Mouse (Mus musculus) heart, postnatal 0 days (tissue): ENCODE measurements around the gene Sfxn3. TPM values are rescaled to one million over a fixed set of nuclear protein-coding genes. Genes with fewer than 3 reads are reported as not detected.

Experiments
- ATAC-seq: fragments of 200-750 bp; cut with Nextera tagmentation; 2 replicates; pipeline ENCODE4 v1.8.0; 2017; ENCODE audit warnings: low read depth, moderate number of reproducible peaks, moderate library complexity; ENCODE audit not compliant: insufficient read depth
- DNase-seq: peaks from one replicate; pipeline ENCODE4 v3.0.0-alpha.2; 2016; ENCODE audit warnings: low spot score
- H3K27ac ChIP-seq: fragments of 300-500 bp; sonication (generic); 2 replicates; pipeline ENCODE4 v1.5.1; 2014; ENCODE audit warnings: low read depth, mild to moderate bottlenecking
- H3K27me3 ChIP-seq: fragments of 300-500 bp; sonication (generic); 2 replicates; pipeline ENCODE4 v1.6.1; 2014; ENCODE audit warnings: low read length, mixed read lengths; ENCODE audit not compliant: control insufficient read depth, insufficient read depth
- H3K36me3 ChIP-seq: fragments of 300-500 bp; sonication (generic); replicated peaks from 2 replicates; pipeline ENCODE4 v1.6.1; 2014; ENCODE audit warnings: low read length, mixed read lengths; ENCODE audit not compliant: control insufficient read depth, insufficient read depth
- H3K4me1 ChIP-seq: fragments of 300-500 bp; sonication (generic); 2 replicates; pipeline ENCODE4 v1.6.1; 2014; ENCODE audit warnings: antibody characterized with exemption; ENCODE audit not compliant: control insufficient read depth, insufficient read depth
- H3K4me2 ChIP-seq: fragments of 300-500 bp; sonication (generic); 2 replicates; pipeline ENCODE4 v1.6.1; 2014; ENCODE audit warnings: low read depth, mild to moderate bottlenecking, low read length, moderate library complexity
- H3K4me3 ChIP-seq: fragments of 300-500 bp; sonication (generic); 2 replicates; pipeline ENCODE4 v1.5.1; 2014; ENCODE audit warnings: low read depth, low read length
- H3K9ac ChIP-seq: fragments of 300-500 bp; sonication (generic); replicated peaks from 2 replicates; pipeline ENCODE4 v1.6.1; 2014; ENCODE audit warnings: low read depth, low read length, mixed read lengths
- H3K9me3 ChIP-seq: fragments of 300-500 bp; sonication (generic); replicated peaks from 2 replicates; pipeline ENCODE4 v1.6.1; 2016; ENCODE audit warnings: low read length; ENCODE audit not compliant: control insufficient read depth
- CTCF ChIP-seq: IDR thresholded peaks from 2 replicates; pipeline ENCODE4 v1.5.1; 2016; ENCODE audit warnings: antibody characterized with exemption, control low read depth, low read depth
- EP300 ChIP-seq: IDR thresholded peaks from 2 replicates; pipeline ENCODE4 v1.6.1; 2016; ENCODE audit warnings: antibody characterized with exemption, low read depth
- WGBS: fragments of 180-500 bp; shearing (Covaris S2); extraction: QIAGEN DNeasy Blood & Tissue Kit; methylation state at CpG from one replicate; pipeline ENCODE4 v1.1.7; 2014; 5-methylcytosine and 5-hydroxymethylcytosine counted together
- polyA plus RNA-seq: library from polyadenylated mRNA; unstranded; fragments of >200 nt; fragmentation: Nextera tagmentation; extraction: Ambion mirVana; gene quantifications from 2 replicates; pipeline ENCODE4 v1.2.1, GENCODE M21; 2015
- total RNA-seq: library from RNA; depleted of rRNA; stranded (reverse); fragments of >200 nt; gene quantifications from 2 replicates; pipeline ENCODE4 v1.2.3, GENCODE M21; 2014; ENCODE audit warnings: low replicate concordance

Sfxn3 gene
- total and polyA plus RNA-seq, 2 experiments from 2014 or later = 12.4 to 12.8 TPM

DNA sequence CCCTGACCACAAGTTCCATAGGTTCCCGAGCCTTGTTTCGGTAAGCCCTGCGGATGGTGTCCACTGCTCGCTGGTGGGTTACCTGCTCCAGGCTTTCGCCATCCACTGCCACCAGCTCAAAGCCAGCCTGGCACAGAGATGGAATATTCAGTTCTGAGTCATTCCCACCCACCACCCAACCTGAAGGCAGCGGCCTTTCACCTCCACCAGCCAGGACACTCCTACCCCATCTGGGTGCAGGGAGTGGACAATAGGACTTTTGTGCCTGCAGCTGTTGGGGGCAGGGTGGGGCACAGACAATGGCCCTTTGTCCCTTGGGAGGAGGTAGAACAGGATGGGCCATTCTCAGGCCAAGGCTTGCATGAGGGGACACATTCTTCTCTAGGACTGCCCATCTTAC is 19.5 kb upstream of the Sfxn3 start:
- TF ChIP-seq EP300 (no peak), CTCF (no peak)
- H3K4me2 ChIP-seq = no peak overlapping the region
- WGBS = 89% methylated on average over 6 of the region's 6 CpGs
- H3K9ac ChIP-seq = no peak overlapping the region
- H3K36me3 ChIP-seq = peaks cover 44% of the 10 kb centered on the region
- H3K4me1 ChIP-seq = peaks cover 13% of the 10 kb centered on the region; the same call in 1 of the 2 replicates
- no peak overlapping the region for H3K4me3 ChIP-seq
- DNase-seq (no peak), ATAC-seq (no peak)
- H3K9me3 ChIP-seq = no peaks in the 10 kb centered on the region
- peak overlapping the region; percentile 73 for H3K27ac ChIP-seq
- no peaks in the 10 kb centered on the region for H3K27me3 ChIP-seq

DNA sequence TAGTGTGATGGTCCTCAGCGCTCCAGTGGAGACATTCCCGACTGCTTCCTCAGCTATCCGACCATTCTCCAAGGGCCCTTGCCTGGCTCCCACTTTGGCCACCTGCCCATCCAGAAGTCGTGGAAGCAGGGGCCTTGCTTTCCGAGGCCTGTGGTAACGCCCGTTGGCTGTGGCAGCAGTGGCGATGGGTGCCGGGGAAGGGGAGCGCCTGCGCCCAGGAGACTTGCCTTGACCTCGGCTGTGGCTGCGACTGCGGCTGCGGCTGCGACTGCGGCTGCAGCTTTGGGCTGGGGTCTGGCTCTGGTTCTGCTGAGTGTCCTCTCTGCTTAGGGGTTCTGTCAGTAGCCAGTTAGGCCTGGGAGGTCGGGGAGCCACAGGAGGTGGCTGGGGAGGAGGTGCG is 18.6 kb upstream of the Sfxn3 start:
- Histone ChIP-seq H3K27ac (no peak overlapping the region), H3K36me3 (peaks cover 39% of the 10 kb centered on the region), H3K4me3 (no peak overlapping the region), H3K4me2 (no peak overlapping the region), H3K9me3 (no peaks in the 10 kb centered on the region), H3K4me1 (peaks cover 13% of the 10 kb centered on the region; the same call in 1 of the 2 replicates), H3K9ac (no peak overlapping the region; the same call in 1 of the 2 replicates), H3K27me3 (no peaks in the 10 kb centered on the region)
- ATAC-seq = no peak
- 52% methylated on average over 17 of the region's 19 CpGs for WGBS
- no peak for TF ChIP-seq EP300
- no peak for TF ChIP-seq CTCF
- DNase-seq = no peak

DNA sequence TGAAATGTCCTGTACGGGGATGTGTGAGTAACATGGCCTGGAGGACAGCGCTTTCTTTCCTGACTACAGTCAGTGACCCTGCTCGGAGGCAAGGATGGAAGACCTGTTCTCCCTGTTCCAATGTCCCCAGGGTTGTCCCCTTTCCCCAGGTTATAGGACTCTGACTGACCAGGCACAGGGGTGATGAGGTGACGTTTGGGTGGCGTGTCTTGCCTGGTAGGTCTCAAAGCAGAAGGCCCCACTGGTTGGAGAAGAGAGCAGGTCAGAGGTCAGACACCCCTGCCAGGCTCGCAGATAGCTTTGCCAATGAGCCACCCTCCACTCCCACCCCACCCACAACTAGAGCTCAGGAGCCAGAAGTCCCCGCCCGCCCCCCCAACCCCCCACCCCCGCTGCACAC is 17.7 kb upstream of the Sfxn3 start:
- H3K4me3 ChIP-seq = no peak overlapping the region
- ATAC-seq (no peak), DNase-seq (no peak)
- H3K27ac ChIP-seq = no peak overlapping the region
- TF ChIP-seq EP300 (no peak), CTCF (no peak)
- peaks cover 13% of the 10 kb centered on the region; the same call in 1 of the 2 replicates for H3K4me1 ChIP-seq
- 62% methylated on average over 9 of the region's 9 CpGs for WGBS
- H3K4me2 ChIP-seq = no peak overlapping the region
- H3K36me3 ChIP-seq = peaks cover 33% of the 10 kb centered on the region
- no peak overlapping the region for H3K9ac ChIP-seq
- no peaks in the 10 kb centered on the region for H3K27me3 ChIP-seq
- no peaks in the 10 kb centered on the region for H3K9me3 ChIP-seq

DNA sequence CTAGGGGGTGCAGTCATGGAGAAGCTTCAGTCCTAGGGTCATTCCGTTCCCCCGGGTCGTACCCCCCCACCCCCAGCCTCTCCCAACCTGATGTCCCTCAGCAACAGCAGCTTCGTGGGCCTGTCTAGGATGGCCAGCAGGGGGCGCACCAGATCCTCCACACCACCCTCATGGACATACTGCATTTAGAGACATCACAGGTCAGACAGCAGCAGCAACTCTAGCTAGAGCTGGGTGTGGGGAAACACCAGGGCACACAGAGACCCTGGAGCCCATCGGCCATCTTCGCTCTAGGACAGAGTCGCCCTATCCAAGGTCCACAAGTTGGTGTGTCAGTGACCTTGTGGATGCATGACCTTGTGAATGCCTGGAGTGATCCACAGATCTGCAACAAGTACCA is 17.2 kb upstream of the Sfxn3 start:
- no peak overlapping the region for H3K4me3 ChIP-seq

DNA sequence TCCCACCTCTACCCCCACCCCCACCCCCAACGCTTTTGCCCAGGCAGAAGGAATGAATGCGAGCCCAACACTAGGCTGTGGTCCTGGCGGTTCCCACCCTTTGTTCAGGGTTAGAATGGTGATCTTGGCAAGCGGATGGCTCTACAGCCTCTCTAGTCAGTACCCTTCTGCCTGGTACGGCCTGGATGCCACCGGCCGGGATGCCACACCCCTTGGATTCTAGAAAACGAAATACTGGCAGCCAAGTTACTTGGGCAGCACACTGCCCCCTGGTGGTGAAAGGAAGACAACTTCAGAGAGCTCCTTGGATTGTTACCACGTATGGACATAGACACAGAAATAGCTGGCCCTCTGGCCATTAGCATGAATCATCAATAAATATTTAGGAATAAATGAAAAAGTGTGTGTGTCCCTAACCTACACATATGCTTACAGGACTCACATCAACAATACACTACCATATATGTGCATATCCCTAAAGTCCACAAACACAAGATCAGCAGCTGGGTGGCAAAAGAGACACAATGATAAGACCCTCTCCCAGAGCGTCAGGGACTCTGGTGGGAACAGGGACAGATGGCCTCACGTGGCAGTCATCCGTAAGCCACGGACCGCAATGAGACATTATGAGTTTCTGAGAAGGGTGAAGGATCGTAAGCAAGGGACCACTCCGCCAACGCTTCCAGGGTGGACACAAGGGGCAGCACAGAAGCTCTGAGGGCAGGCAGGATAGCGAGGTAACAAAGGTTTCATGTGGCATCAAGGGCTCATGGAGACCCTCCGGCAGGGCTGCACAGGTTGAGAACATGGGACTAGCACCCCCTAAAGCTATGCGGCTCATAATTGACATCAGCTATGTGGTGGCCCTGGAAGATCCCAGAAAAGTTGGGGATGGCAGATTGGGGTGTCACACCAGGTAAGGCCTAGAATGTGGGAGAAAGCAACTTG is 16.3 kb upstream of the Sfxn3 start:
- no peak overlapping the region for H3K9ac ChIP-seq
- peak overlapping the region; percentile 60 for H3K4me2 ChIP-seq
- H3K4me3 ChIP-seq = peak overlapping the region; percentile 27; the same call in 1 of the 2 replicates
- no peaks in the 10 kb centered on the region for H3K27me3 ChIP-seq
- ATAC-seq (peak; percentile 37; the same call in 1 of the 2 replicates), DNase-seq (peak; percentile 88)
- H3K4me1 ChIP-seq = peaks cover 13% of the 10 kb centered on the region; the same call in 1 of the 2 replicates
- TF ChIP-seq EP300 = 0 out of 2 replicates have a peak, but pooled peaks have one; percentile 11
- peak; percentile 87 for TF ChIP-seq CTCF
- H3K36me3 ChIP-seq = peaks cover 19% of the 10 kb centered on the region
- 38% methylated on average over 20 of the region's 20 CpGs for WGBS
- H3K9me3 ChIP-seq = no peaks in the 10 kb centered on the region
- H3K27ac ChIP-seq = peak overlapping the region; percentile 40

More for the DNA sequence above, 17.2 kb upstream of the Sfxn3 start:
- Histone ChIP-seq H3K9me3 (no peaks in the 10 kb centered on the region), H3K27ac (peak overlapping the region; percentile 40), H3K27me3 (no peaks in the 10 kb centered on the region), H3K4me2 (peak overlapping the region; percentile 60; the same call in 1 of the 2 replicates), H3K9ac (no peak overlapping the region), H3K36me3 (peaks cover 28% of the 10 kb centered on the region), H3K4me1 (peaks cover 13% of the 10 kb centered on the region; the same call in 1 of the 2 replicates)
- WGBS = 24% methylated on average over 8 of the region's 8 CpGs
- DNase-seq (peak; percentile 50), ATAC-seq (peak; percentile 49)
- TF ChIP-seq CTCF = peak; percentile 71
- no peak for TF ChIP-seq EP300
